Mouse (Mus musculus) neural tube, embryonic 10.5 days (tissue): ENCODE data around the gene Mon1b.

Experiments
- DNase-seq: peaks from one replicate; pipeline ENCODE4 v3.0.0-alpha.2; 2017; ENCODE audit warnings: low spot score; ENCODE audit errors: extremely low spot score

Mon1b gene

DNA sequence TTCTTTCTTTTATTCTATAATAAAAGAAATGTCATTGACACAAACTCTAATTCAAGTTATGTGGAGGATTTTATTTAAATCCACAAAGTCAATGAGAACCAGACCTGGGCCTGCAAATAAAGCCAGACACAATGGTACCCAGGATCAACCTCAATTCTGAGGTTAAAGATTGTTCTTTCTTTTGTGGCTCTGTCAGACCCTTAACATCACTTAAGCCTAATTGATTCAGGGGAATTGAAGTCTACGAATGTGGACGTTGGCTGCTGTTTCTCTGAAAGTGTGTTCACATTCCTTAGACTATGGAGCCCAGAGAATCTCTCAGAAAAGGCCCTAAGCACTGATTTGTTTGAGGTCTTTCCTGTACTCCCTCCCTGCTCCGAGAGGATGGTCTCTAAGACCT is 37.9 kb downstream of the Mon1b start:
- DNase-seq: no peak

DNA sequence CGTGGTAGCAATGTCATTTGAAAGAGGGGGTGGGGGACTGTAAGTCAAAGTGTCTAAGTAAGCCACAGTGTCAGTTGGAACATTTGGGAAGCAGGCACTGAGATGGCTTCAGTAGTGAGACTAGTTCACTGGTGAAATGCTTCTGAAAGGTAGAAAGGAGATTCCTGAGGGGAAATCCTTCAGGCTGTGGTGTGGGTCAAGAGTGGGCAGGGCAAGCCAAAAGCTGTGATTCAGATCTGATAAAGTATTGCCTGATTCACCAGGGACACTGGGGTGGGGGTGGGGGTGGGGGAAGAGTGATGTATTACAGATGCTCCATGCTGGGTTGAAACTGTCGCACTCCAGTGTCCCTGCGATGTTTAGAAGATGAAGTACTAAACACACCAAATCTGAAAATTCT is 39.2 kb downstream of the Mon1b start:
- DNase-seq: no peak

- no peak for DNase-seq
These were observed 39.9 kb downstream of the Mon1b start for GRCm38 (mm10) chr8:113675281-113675680.

- DNase-seq: no peak
These were observed 41.4 kb downstream of the Mon1b start for GRCm38 (mm10) chr8:113676811-113677210.

DNA sequence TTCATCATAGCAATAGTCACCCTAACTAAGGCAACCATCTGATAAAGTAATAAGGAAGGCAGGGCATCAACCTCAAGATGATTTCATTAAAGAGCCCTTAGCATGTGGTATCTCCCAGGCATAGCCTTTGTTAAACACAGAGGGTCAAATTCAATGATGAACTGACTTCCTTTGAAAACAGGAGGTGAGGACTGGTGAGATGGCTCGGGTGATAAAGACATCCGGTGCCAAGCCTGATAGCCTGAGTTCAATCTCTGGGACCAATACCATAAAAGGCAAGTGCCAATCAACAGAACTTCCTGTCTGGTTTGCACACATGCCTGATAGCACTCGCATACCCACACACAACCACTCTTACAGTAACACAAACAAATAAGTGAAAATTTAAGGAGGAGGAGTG is 44.0 kb downstream of the Mon1b start:
- DNase-seq: no peak

DNA sequence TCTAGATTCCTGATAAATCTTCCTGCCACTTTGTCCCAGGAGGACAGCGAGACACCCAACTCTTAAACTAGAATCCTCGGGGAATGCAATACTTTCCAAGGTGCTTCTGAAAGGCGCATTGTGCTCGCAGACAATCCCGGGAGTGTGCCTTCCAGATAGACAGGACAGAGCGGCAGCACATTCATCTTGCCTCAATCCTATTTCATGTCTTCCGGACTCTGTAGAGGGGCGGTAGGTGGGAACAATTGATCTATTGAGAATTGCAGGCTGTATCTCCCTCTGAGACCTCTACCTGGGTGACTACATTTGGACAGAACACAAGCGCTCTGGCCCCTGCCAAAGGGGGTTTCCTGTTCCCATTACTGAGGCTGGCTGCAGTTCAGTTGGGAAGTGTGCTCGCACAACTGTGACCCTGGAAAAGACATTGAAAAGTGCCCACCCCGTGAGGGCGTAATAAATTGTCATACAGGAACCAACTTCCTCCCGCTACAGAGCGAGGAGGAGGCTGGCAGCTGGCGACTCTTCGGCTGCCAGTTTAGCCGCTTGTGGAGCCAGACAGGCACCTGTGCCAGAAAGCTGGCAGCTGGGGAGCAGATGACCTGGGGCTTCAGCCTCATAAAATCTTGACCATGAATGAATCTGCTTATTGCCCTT is 52.6 kb downstream of the Mon1b start:
- DNase-seq: no peak

DNA sequence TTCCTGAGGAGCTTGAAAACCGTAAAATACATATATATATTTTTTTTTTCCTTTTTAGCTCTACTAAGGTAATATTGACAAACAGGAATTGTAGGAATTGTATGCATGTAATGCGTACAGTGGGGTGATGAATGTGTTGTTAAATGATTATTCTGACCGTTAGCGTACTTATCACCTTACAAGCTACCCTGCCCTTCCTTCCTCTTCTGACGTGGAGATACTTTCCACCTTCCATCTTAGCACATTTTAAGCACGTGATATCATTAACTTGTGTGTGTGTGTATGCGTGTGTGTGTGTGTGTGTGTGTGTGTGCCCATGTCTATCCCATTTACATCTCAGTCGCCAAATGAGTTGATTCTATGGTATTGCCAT is 53.1 kb downstream of the Mon1b start:
- DNase-seq: no peak

GRCm38 (mm10) chr8:113691622-113692343 is 56.4 kb downstream of the Mon1b start:
- DNase-seq: no peak
